Mouse (Mus musculus): ENCODE results near the gene Rrbp1.

DNA sequence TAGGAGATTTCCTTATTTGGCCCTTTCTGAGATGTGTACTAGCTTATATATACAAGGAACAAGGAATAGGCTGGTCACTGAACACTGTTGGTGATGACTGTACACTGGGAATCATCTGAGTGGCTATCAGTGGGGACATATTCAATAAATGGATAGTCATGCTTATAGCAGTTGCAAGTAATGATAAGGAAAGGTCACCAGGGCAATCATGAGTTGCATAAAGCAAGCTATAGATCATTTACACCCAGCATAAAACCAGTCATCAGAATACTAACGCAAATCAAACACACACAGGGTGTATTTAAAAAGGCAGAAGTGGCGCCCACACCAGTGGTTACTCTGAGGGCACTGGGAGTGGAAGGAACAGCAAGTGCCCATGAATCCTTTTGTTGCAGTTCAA is 98.9 kb downstream of the Rrbp1 start:
- TF ChIP-seq CTCF (IDR thresholded peaks at IDR 0.05; ENCODE audit: extremely low read depth, insufficient read depth, insufficient read length, insufficient replicate concordance) (no peak), POLR2A (IDR thresholded peaks at IDR 0.05; ENCODE audit: low read depth, low read length) (no peak)

Data from spleen, adult 2 months (tissue).